ENCODE assay signal across 19 mouse cellular contexts in genomic region chr16:8685087-8685486, GRCm38 (mm10). TPM values are rescaled to one million over a fixed set of nuclear protein-coding genes. Genes with fewer than 3 reads are reported as not detected.
A peak's percentile ranks its signal among the peaks of the same experiment; 100 is the strongest.
DNase-seq lines count a peak whose midpoint lies in the region; ATAC-seq and TF ChIP-seq lines count a peak whose summit lies in the region.
"Had no signal": no experiment of that assay in that cellular context is flagged by ENCODE, and none has a peak within 500 bp of the region (broad histone marks: within the 10 kb centered on the region; RNA-seq: fewer than 3 reads in every experiment).

No protein-coding gene starts in this region.

- H3K27me3 ChIP-seq in kidney, adult 2 months (replicated peaks; ENCODE audit: control insufficient read depth, insufficient read depth, low read length), result no peaks in the 10 kb centered on the region
- H3K27me3 ChIP-seq in liver, embryonic 14.5 days (ENCODE audit: control insufficient read depth, insufficient read depth, low read length), result no peaks in the 10 kb centered on the region
- H3K27me3 ChIP-seq: heart, embryonic 12.5 days; midbrain, embryonic 13.5 days; Patski had no signal

- no peaks in the 10 kb centered on the region for H3K9me3 ChIP-seq in liver, embryonic 14.5 days (ENCODE audit: control insufficient read depth, low read length)
- H3K9me3 ChIP-seq: heart, embryonic 12.5 days; midbrain, embryonic 13.5 days had no signal

- no peaks in the 10 kb centered on the region for H3K36me3 ChIP-seq in kidney, adult 2 months (ENCODE audit: control insufficient read depth, insufficient read depth, low read length)
- H3K36me3 ChIP-seq in liver, embryonic 14.5 days (replicated peaks; ENCODE audit: control insufficient read depth, insufficient read depth, low read depth), result peaks cover 34% of the 10 kb centered on the region

- no peak for TF ChIP-seq EP300 in liver, embryonic 14.5 days (IDR thresholded peaks at IDR 0.05; ENCODE audit: low read depth)

- no peak for ATAC-seq in liver, embryonic 14.5 days (ENCODE audit: insufficient read depth)
- ATAC-seq: activated CD4-positive, CD25-positive, alpha-beta regulatory T cell, adult 4 months; forebrain, embryonic 14.5 days; midbrain, embryonic 13.5 days; Patski had no signal

- no peak for TF ChIP-seq CTCF in kidney, adult 2 months (conservative IDR thresholded peaks at IDR 0.05; ENCODE audit: insufficient read depth, insufficient read length, low read depth, low read length)
- TF ChIP-seq CTCF in liver, embryonic 14.5 days (IDR thresholded peaks at IDR 0.05; ENCODE audit: low read depth), result no peak

- 14% methylated on average over 4 of the region's 4 CpGs for WGBS in kidney, adult 2 months
- WGBS in liver, embryonic 14.5 days (ENCODE audit: insufficient replicate concordance), result 74% methylated on average over 4 of the region's 4 CpGs

- TF ChIP-seq POLR2A in kidney, adult 2 months (IDR thresholded peaks at IDR 0.05; ENCODE audit: low read depth, low read length), result no peak

- H3K4me3 ChIP-seq in kidney, adult 2 months (ENCODE audit: insufficient read depth, low read depth, low read length), result no peak overlapping the region
- H3K4me3 ChIP-seq in liver, embryonic 14.5 days (ENCODE audit: insufficient read depth in 1 of 2, low read depth in 2 of 2, low read length in 2 of 2), result no peak overlapping the region
- H3K4me3 ChIP-seq: heart, embryonic 12.5 days; midbrain, embryonic 13.5 days had no signal

- no peak overlapping the region for H3K4me2 ChIP-seq in liver, embryonic 14.5 days (ENCODE audit: low read depth)
- H3K4me2 ChIP-seq: heart, embryonic 12.5 days; lung, embryonic 14.5 days; midbrain, embryonic 13.5 days had no signal

- DNase-seq in kidney, adult 2 months, result peak; percentile 56
- no peak for DNase-seq in kidney, adult 18-20 months
- DNase-seq in cerebellum, adult 11 months, result peak; percentile 54
- DNase-seq in cerebellum, postnatal 10 days, result peak; percentile 83 to 85
- no peak for DNase-seq in liver, embryonic 14.5 days (ENCODE audit: low read depth in 3 of 3, low spot score in 3 of 3)
- no peak for DNase-seq in B cell, adult 2 months
- DNase-seq in embryo, embryonic 11 days, result no peak
- DNase-seq in spleen, adult 12 weeks (ENCODE audit: low spot score), result no peak
- DNase-seq: adrenal gland, postnatal 14 days; gastrocnemius, postnatal 36 days; lung, embryonic 14.5 days; thymus, postnatal 25 days had no signal

- H3K9ac ChIP-seq in liver, embryonic 14.5 days (replicated peaks), result peak overlapping the region; percentile 80; the same call in 1 of the 2 replicates
- H3K9ac ChIP-seq: heart, embryonic 12.5 days; lung, embryonic 14.5 days; midbrain, embryonic 13.5 days had no signal

- peaks cover 4% of the 10 kb centered on the region for H3K4me1 ChIP-seq in kidney, adult 2 months (ENCODE audit: control insufficient read depth, insufficient read depth, low read length)
- peaks cover 42 to 45% of the 10 kb centered on the region in 2 experiments for H3K4me1 ChIP-seq in liver, embryonic 14.5 days (replicated peaks; ENCODE audit: control insufficient read depth in 2 of 2, insufficient read depth in 2 of 2, low read length in 1 of 2)
- H3K4me1 ChIP-seq: midbrain, embryonic 13.5 days had no signal

- no peak overlapping the region for H3K27ac ChIP-seq in kidney, adult 2 months (ENCODE audit: insufficient read depth, low read depth, low read length)
- peak overlapping the region; percentile 91 for H3K27ac ChIP-seq in liver, embryonic 14.5 days
- H3K27ac ChIP-seq: midbrain, embryonic 13.5 days had no signal

RNA-seq across cellular contexts. Expression of gene Gm5767, which starts 4.5 kb away (rescaled TPM):
- polyA plus RNA-seq in kidney, adult 2 months (2012; rRNA removed), result 0.56 and 0.64 TPM in 2 replicates
- polyA plus RNA-seq in liver, embryonic 14.5 days (2012; rRNA removed), result 0.07 TPM in 1 of 2 replicates, not detected in the other
- not detected in 2 replicates for polyA plus RNA-seq in liver, embryonic 14.5 days (2014; fragmentation: Nextera tagmentation; extraction: Ambion mirVana)
- polyA plus RNA-seq: activated CD4-positive, CD25-positive, alpha-beta regulatory T cell, adult 4 months; forebrain, embryonic 14.5 days; heart, embryonic 12.5 days; kidney, embryonic 14.5 days; lung, embryonic 14.5 days; midbrain, embryonic 13.5 days; neural tube, embryonic 14.5 days; Patski had no signal

RNA-seq across cellular contexts. Expression of gene Carhsp1, which starts 13.1 kb away (rescaled TPM):
- 55.0 and 56.1 TPM in 2 replicates for polyA plus RNA-seq in kidney, adult 2 months (2012; rRNA removed)
- 31.2 and 38.7 TPM in 2 replicates for polyA plus RNA-seq in liver, embryonic 14.5 days (2012; rRNA removed)
- polyA plus RNA-seq in liver, embryonic 14.5 days (2014; fragmentation: Nextera tagmentation; extraction: Ambion mirVana), result 30.8 and 31.3 TPM in 2 replicates

RNA-seq across cellular contexts. Expression of gene Tmem186, which starts 47.6 kb away (rescaled TPM):
- polyA plus RNA-seq in kidney, adult 2 months (2012; rRNA removed), result 13.4 and 13.8 TPM in 2 replicates
- polyA plus RNA-seq in liver, embryonic 14.5 days (2012; rRNA removed), result 6.2 and 7.9 TPM in 2 replicates
- polyA plus RNA-seq in liver, embryonic 14.5 days (2014; fragmentation: Nextera tagmentation; extraction: Ambion mirVana), result 6.3 and 6.5 TPM in 2 replicates

RNA-seq across cellular contexts. Expression of gene Pmm2, which starts 47.6 kb away (rescaled TPM):
- polyA plus RNA-seq in kidney, adult 2 months (2012; rRNA removed), result 64.2 and 66.6 TPM in 2 replicates
- polyA plus RNA-seq in liver, embryonic 14.5 days (2012; rRNA removed), result 22.1 and 23.0 TPM in 2 replicates
- 25.4 and 25.5 TPM in 2 replicates for polyA plus RNA-seq in liver, embryonic 14.5 days (2014; fragmentation: Nextera tagmentation; extraction: Ambion mirVana)

Comparison
In these comparisons a context has a peak if more than half of its experiments do, and no peak if none do; other contexts are left out.
1. DNase-seq: peak in kidney, adult 2 months (single experiment), cerebellum, adult 11 months (single experiment) and cerebellum, postnatal 10 days (2 of 2); none in kidney, adult 18-20 months (single experiment), liver, embryonic 14.5 days (0 of 3), B cell, adult 2 months (0 of 2), embryo, embryonic 11 days (single experiment) and spleen, adult 12 weeks (single experiment).